Mouse (Mus musculus) brain, embryonic 14.5 days (tissue): ENCODE results near the gene Irf4.

Source experiments
- CTCF ChIP-seq: fragments of 200-500 bp; IDR thresholded peaks from 2 replicates; pipeline ENCODE4 v1.5.1; 2012; ENCODE audit warnings: inconsistent platforms, mild to moderate bottlenecking, moderate library complexity, borderline replicate concordance; ENCODE audit not compliant: insufficient read depth, insufficient read length; ENCODE audit errors: extremely low read depth
- POLR2A ChIP-seq: fragments of 200-500 bp; IDR thresholded peaks from 2 replicates; pipeline ENCODE4 v1.6.1; 2012; ENCODE audit warnings: mild to moderate bottlenecking, inconsistent platforms, borderline replicate concordance; ENCODE audit not compliant: poor library complexity, insufficient read depth, insufficient read length, severe bottlenecking; ENCODE audit errors: extremely low read depth

DNA sequence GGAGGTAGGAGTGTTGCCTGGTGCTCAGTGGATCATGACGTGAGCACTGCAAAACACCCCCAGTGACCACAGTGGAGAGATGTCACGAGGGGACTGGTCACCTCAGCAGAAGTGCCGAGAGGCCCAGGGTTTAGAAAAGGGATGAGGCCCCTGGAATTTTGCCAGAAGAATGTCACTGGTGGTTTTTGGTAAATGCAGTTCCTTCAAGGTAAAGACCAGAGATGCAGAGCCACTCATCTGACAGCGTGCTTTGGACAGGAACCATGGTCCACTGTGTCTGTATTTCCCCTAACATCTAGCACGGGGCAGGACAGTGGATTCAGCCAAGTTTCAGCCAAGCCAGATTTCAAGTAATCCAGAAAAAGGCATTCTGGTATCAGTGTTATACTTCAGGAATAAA is 12.3 kb upstream of the Irf4 start:
- TF ChIP-seq CTCF, result no peak
- TF ChIP-seq POLR2A, result no peak
